Mouse (Mus musculus): Measurements from ENCODE around the gene Map2k5. TPM values are rescaled to one million over a fixed set of nuclear protein-coding genes. Genes with fewer than 3 reads are reported as not detected.

Gene Map2k5
- total RNA-seq, 2 experiments from 2014 or later, result 13.4 to 15.1 TPM

- no peak for DNase-seq
- intact Hi-C loops (cut with DNase I), result no loop called here
These were observed 103.9 kb downstream of the Map2k5 start for GRCm38 (mm10) chr9:63273781-63274180.

DNA sequence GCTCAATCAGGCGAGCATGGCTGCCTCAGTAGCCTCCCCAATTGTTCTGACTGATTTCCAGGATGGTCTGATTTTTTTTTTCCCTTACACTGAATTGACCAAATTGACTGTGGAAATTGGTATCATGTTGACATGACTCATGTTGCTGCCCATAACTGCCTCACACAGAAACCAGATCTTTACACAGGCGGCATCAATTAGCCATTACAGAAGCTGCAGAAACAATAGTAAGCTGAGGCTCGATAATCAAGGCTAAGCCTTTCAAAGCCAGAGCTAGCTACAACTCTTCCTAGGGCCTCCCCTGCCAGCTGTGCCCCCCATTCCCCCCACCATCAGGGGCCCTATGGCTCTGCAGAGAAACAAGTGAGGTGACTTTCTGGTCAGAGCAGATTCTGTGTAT, 107.9 kb downstream of the Map2k5 start:
- DNase-seq, result no peak
- intact Hi-C loops (cut with DNase I), result no loop called here

- intact Hi-C loops (cut with DNase I), result no loop called here
- DNase-seq, result no peak
These were observed 114.5 kb downstream of the Map2k5 start for GRCm38 (mm10) chr9:63263188-63263587.

- no peak for DNase-seq
- intact Hi-C loops (cut with DNase I), result no loop called here
These were observed 118.9 kb downstream of the Map2k5 start for GRCm38 (mm10) chr9:63258768-63259167.

DNA sequence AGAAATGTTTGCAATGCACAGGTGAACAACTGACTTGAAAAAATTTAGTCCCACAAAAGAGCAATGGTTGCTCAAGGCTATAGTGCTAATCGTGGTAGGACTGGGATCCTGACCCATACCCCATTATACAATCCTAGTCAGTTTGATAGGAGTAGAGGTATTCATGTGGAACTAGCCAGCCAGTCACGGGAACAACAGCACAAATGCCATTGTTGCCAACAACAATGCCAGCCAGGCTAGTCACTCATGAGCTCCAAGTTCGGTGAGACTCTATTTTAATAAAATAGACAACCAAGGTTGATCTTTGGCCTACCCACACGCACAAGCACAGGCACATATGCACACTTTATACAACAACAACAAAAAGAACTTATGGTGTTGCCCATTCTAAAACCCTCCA, 120.0 kb downstream of the Map2k5 start:
- intact Hi-C loops (cut with DNase I), result no loop called here
- DNase-seq, result no peak

- DNase-seq, result no peak
- intact Hi-C loops (cut with DNase I), result no loop called here
These were observed 126.7 kb downstream of the Map2k5 start for GRCm38 (mm10) chr9:63250841-63251626.

DNA sequence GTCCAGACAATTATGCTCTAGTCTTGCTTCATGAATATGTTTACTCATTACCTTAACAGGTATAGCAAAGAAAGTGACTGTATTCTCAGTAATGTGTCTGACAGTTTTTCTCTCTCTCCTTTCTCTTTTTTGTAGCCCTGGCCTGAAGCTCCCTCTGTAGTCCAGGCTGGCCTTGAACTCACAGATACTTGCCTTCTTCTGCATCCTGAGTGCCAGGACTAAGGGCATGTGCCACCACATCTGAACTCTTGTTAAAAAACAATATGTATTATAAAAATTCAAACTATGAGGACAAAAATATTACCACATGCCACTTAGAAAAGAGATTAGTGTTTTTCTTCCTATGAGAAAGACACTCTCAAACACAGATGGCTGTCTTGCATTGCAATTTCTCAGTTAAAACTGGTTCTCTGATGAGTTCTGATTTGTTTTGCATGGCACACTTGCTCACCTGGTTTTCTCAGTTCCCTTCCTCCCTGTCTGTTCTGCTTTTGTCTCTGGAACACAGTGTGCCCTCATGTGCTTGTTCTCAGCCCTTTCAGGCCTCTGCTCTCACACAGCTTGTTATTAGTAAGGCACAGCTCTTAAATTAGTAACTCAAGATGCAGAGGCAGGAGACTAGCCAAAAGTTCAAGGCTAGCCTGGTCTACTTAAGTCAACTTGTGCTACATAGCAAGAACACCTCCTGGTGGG, 129.5 kb downstream of the Map2k5 start:
- intact Hi-C loops (cut with DNase I), result no loop called here

GRCm38 (mm10) chr9:63246568-63247169, 131.0 kb downstream of the Map2k5 start:
- intact Hi-C loops (cut with DNase I), result no loop called here
- DNase-seq, result no peak

More for the DNA sequence above, 129.5 kb downstream of the Map2k5 start:
- no peak for DNase-seq

DNA sequence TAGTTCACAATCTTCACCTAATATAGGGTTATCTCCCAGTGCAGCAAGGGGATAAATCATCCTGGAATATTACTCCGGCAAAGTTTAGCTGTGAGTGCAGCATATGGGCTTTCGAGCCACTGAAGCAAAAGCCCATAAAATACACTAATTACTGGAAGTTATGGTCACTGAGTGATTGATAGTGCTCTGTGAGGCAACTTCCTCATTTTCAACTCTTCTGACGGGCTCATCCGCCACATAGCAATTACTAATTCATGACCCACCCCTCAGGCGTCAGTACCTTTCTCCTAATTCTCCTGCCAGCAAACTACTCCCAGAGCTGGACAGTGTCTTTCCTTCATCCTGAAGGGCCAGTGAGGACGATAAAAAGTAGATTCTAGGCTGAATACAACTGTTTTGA, 135.7 kb downstream of the Map2k5 start:
- no peak for DNase-seq
- intact Hi-C loops (cut with DNase I), result no loop called here

DNA sequence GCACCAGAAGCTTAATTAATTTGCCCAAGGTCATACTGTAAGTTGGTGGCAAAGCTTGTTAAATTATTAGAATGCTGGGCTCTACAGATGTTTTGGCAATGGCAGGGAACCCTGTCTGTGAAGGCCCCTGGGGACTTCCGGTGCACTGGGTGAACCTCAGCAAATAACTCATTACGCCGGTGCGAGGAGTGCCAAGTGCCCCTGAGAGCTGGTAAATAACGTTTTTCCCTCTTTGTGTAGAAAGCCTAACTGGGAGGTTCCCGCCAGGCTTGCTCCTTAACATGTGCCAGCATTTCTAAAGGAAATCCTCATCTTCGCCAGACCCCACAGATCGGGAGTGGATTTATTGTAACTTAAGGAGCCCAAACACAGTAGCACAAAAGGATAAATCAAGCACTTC, 136.5 kb downstream of the Map2k5 start:
- intact Hi-C loops (cut with DNase I), result no loop called here
- DNase-seq, result no peak

DNA sequence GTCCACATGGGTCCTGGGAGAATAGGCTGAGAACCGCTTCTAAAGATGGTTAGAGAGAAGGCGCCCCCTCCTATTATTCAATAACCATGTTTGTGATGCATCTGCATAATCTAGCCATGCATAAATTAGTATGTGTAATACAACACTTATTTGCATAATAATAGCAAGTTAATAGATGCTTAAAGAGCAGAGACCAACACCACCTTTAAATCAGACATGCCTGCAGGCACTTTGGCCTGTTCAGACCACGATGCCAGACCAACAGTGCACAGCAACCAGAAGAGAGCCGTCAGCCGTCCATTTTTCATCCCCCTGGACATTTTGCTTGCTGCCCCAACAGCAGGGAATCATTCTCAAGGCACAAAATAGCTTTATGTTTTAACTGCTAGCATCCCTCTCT, 143.3 kb downstream of the Map2k5 start:
- intact Hi-C loops (cut with DNase I), result no loop called here
- no peak for DNase-seq

- no peak for DNase-seq
- intact Hi-C loops (cut with DNase I), result no loop called here
These were observed 147.4 kb downstream of the Map2k5 start for GRCm38 (mm10) chr9:63230289-63230688.

DNA sequence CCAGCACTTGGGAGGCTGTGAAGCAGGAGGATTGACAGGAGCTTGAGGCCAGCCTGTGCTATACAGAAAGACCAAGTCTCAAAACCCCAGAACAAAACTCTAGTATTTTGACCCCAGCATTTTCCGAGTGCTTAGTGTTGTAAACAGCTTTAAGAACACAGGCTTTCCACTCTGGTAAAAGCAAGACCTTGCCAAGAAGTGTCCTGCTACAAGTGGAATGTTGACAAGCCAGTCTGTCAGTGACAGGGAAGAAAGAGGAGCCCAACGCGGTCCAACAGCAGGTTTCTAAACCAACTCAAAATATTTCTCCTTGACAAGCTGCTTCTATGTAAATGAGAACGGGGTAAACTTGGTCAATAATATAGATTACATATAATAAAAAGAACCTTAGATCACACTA, 148.6 kb downstream of the Map2k5 start:
- no peak for DNase-seq

DNA sequence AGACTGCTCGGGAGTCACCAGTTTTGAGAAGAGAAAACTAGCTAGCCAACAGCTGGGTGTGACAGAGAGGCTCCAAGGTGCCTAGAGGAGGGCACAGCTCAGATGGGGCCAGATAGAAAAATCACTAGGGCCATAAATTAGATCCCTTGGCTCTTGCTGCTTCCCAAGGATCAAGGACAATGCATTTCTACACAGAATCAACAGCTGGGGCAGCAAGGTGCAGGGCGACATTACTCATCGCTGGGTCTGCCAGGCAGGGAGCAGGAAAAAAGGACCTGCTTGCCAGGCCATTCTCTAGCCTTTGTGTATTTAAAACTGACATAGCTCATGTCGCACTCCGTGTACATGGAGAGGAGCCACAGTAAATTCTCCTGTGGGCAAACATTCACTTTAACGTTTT, 155.5 kb downstream of the Map2k5 start:
- intact Hi-C loops (cut with DNase I), result no loop called here
- DNase-seq, result no peak

More for the DNA sequence above, 148.6 kb downstream of the Map2k5 start:
- intact Hi-C loops (cut with DNase I), result no loop called here

DNA sequence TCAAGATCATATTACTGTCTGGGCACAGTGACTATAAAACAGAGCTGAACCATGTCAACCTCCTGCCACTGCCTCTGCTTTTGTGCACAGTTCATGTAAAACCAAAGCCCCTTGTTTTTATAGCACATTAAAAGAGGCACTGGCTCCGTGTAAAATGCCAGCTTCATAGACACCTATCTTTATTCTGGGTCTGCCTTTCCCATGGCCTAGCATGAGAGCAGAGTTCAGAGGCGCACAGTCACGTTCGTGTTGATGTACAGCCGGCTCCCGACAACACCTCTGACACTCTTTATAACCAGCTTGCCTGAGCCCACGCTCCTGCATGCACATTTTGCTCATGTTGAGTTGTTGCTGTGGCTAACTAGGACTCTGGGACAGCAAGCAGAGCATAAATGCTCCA, 157.9 kb downstream of the Map2k5 start:
- intact Hi-C loops (cut with DNase I), result no loop called here
- DNase-seq, result no peak

GRCm38 (mm10) chr9:63215031-63215430, 162.7 kb downstream of the Map2k5 start:
- intact Hi-C loops (cut with DNase I), result no loop called here
- no peak for DNase-seq

GRCm38 (mm10) chr9:63206769-63207276, 170.9 kb downstream of the Map2k5 start:
- intact Hi-C loops (cut with DNase I), result no loop called here

GRCm38 (mm10) chr9:63203461-63203860, 174.2 kb downstream of the Map2k5 start:
- no peak for DNase-seq
- intact Hi-C loops (cut with DNase I), result no loop called here

More at GRCm38 (mm10) chr9:63206769-63207276, 170.9 kb downstream of the Map2k5 start:
- DNase-seq, result no peak

DNA sequence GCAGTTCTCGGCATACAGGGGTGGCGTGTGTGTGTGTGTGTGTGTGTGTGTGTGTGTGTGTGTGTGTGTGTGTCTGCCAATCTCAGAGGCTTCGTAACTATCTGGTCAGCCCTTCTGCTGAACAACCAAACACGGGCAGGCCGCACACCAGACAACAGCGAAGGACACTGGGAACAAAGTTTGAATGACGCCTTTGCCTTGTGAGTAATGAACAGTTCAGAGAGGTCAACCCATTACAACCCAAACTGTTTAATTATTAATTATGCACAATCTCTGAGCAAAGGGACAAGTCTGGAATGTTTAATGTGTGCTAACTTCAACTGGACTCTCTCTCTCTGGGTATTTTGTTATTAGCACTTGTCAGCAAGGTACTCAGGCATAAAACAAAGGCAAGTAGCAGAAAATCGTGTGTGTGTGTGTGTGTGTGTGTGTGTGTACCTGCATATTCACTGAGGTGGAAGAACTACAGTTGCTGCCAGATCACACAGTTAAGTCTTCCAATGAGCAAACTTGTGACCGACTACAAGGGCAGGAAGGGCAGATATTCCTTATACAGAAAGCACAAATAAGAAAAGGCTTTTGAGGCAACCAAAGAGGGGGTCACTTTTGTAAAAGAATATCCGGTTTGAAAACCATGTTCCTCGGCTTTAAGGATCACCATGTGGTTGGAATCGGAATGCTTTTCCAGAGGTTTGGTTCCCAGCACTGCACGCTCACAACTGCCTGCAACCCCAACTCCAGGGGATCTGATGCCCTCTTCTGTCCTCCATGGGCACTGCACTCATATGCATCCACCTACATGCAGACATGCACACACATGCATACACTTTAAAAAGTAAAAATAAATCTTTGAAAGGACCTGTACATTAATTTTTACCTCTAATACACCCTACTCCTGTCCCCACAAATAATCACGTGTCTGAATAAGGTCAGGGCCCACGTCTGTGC, 176.1 kb downstream of the Map2k5 start:
- no peak for DNase-seq
- intact Hi-C loops (cut with DNase I), result no loop called here

DNA sequence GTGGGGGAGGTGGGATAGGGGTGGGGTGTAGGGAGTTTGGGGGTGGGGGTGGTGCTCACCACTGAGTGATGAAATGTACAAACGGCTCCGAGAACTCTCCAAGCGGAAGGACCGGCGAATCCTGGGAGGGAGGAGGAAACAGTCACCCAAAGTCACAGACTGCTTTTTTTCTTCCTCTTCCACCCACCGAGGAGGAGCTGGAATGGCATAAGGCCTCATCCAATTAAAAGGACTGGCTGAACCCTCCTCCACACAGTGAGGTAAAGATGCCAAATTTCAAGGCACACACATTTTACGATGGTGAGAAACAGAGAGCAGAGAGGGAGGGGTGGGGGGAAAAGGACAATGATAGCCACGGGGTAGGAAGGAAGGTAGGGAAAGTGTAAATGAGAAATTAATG, 180.4 kb downstream of the Map2k5 start:
- no peak for DNase-seq
- intact Hi-C loops (cut with DNase I), result no loop called here

Data from gastrocnemius, postnatal 36 days (tissue).